Mouse (Mus musculus): ENCODE measurements at regions not wholly inside any gene's neighbourhood (a gene's known extent, or its start where the extent isn't known, plus 50 kb on each side); places are given as distances from the start of the nearest gene placed in this dataset.
"Not testable (repeated sequence)": the region's sequence is repeated elsewhere in the genome, so short reads cannot be mapped to it uniquely, and the experiment has no call there.

- Histone ChIP-seq H3K27me3 (ENCODE audit: insufficient read depth, low read length) (no peaks in the 10 kb centered on the region), H3K36me3 (replicated peaks) (no peaks in the 10 kb centered on the region), H3K9me3 (replicated peaks) (peaks cover 8% of the 10 kb centered on the region), H3K4me1 (ENCODE audit: insufficient read depth, low read depth, low read length) (no peaks in the 10 kb centered on the region), H3K4me3 (ENCODE audit: low read depth, low read length) (no peak overlapping the region)
- ATAC-seq (ENCODE audit: extremely low read depth, insufficient number of reproducible peaks, low FRiP score, poor library complexity, severe bottlenecking), result no peak
- TF ChIP-seq GATA1 (IDR thresholded peaks at IDR 0.05; ENCODE audit: borderline replicate concordance, low read length) (no peak), GATA2 (IDR thresholded peaks at IDR 0.05; ENCODE audit: borderline replicate concordance, low read depth, low read length) (no peak), CTCF (IDR thresholded peaks at IDR 0.05; ENCODE audit: low read depth, low read length) (no peak), TAL1 (conservative IDR thresholded peaks at IDR 0.05; ENCODE audit: low read depth, low read length) (no peak), POLR2AphosphoS5 (IDR thresholded peaks at IDR 0.05; ENCODE audit: insufficient replicate concordance, low read depth, low read length) (no peak)
- DNase-seq (ENCODE audit: low spot score), result no peak
These were observed 165.9 kb downstream of the Lyplal1 start for GRCm38 (mm10) chr1:185951163-185951562.

DNA sequence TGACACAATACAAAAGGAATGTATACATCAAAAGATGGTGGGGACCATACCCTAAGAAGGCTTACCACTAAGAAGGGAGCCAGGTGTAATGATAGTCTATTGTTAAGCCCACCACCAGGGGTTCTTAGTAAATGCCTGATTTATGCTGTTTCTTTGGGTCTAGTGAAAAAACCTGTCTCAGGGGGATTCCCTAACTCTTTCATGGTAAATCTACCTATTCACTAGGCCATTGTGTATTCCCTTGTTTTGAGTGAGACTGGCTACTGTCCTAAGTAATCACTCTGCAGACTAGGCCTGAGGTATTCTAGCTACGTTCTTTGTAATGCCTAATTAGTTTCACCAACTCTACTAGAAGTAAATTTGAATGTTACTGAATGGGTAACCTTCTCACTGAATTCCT lies 161.3 kb downstream of the Lyplal1 start:
- not testable (repeated sequence) for H3K36me3 ChIP-seq (replicated peaks); DNase-seq (ENCODE audit: low spot score); H3K4me1 ChIP-seq (ENCODE audit: insufficient read depth, low read depth, low read length); H3K4me3 ChIP-seq (ENCODE audit: low read depth, low read length); ATAC-seq (ENCODE audit: extremely low read depth, insufficient number of reproducible peaks, low FRiP score, poor library complexity, severe bottlenecking); H3K27me3 ChIP-seq (ENCODE audit: insufficient read depth, low read length)
- peaks cover 25% of the 10 kb centered on the region for H3K9me3 ChIP-seq (replicated peaks)

GRCm38 (mm10) chr1:185957557-185957956 lies 159.6 kb downstream of the Lyplal1 start:
- DNase-seq (ENCODE audit: low spot score), result no peak
- Histone ChIP-seq H3K4me1 (ENCODE audit: insufficient read depth, low read depth, low read length) (no peaks in the 10 kb centered on the region), H3K4me3 (ENCODE audit: low read depth, low read length) (no peak overlapping the region), H3K9me3 (replicated peaks) (peaks cover 24% of the 10 kb centered on the region), H3K36me3 (replicated peaks) (no peaks in the 10 kb centered on the region), H3K27me3 (ENCODE audit: insufficient read depth, low read length) (no peaks in the 10 kb centered on the region)
- TF ChIP-seq POLR2AphosphoS5 (IDR thresholded peaks at IDR 0.05; ENCODE audit: insufficient replicate concordance, low read depth, low read length) (no peak), GATA1 (IDR thresholded peaks at IDR 0.05; ENCODE audit: borderline replicate concordance, low read length) (no peak), TAL1 (conservative IDR thresholded peaks at IDR 0.05; ENCODE audit: low read depth, low read length) (no peak), GATA2 (IDR thresholded peaks at IDR 0.05; ENCODE audit: borderline replicate concordance, low read depth, low read length) (no peak)
- no peak for ATAC-seq (ENCODE audit: extremely low read depth, insufficient number of reproducible peaks, low FRiP score, poor library complexity, severe bottlenecking)

DNA sequence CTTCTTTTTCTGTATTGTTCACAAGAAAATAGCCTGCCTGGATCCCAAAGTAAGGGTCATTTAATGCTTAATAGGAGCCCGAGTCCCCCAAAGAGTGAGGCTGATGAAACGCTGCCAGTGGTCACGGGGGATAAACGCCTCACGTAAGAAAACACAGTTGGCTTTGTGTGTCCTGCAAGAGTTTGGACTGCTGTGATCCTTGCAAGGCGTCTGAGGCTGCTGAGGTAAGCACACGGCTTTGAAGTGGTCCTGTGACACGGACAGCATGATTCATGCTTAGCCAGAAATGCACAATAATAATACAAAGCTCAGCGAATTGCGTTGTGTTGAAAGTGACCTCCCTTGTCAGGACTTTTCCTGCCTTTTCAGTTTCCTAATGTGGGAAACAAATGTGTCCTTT lies 158.8 kb downstream of the Lyplal1 start:
- DNase-seq (ENCODE audit: low spot score), result no peak
- TF ChIP-seq TAL1 (conservative IDR thresholded peaks at IDR 0.05; ENCODE audit: low read depth, low read length) (no peak), CTCF (IDR thresholded peaks at IDR 0.05; ENCODE audit: low read depth, low read length) (no peak), GATA1 (IDR thresholded peaks at IDR 0.05; ENCODE audit: borderline replicate concordance, low read length) (no peak), POLR2AphosphoS5 (IDR thresholded peaks at IDR 0.05; ENCODE audit: insufficient replicate concordance, low read depth, low read length) (no peak), GATA2 (IDR thresholded peaks at IDR 0.05; ENCODE audit: borderline replicate concordance, low read depth, low read length) (no peak)
- Histone ChIP-seq H3K9me3 (replicated peaks) (peaks cover 22% of the 10 kb centered on the region), H3K36me3 (replicated peaks) (no peaks in the 10 kb centered on the region), H3K4me1 (ENCODE audit: insufficient read depth, low read depth, low read length) (no peaks in the 10 kb centered on the region), H3K27me3 (ENCODE audit: insufficient read depth, low read length) (no peaks in the 10 kb centered on the region), H3K4me3 (ENCODE audit: low read depth, low read length) (no peak overlapping the region)
- no peak for ATAC-seq (ENCODE audit: extremely low read depth, insufficient number of reproducible peaks, low FRiP score, poor library complexity, severe bottlenecking)

GRCm38 (mm10) chr1:185962606-185963005 lies 154.5 kb downstream of the Lyplal1 start:
- no peaks in the 10 kb centered on the region for H3K36me3 ChIP-seq (replicated peaks)
- H3K9me3 ChIP-seq (replicated peaks), result peaks cover 29% of the 10 kb centered on the region
- H3K4me1 ChIP-seq (ENCODE audit: insufficient read depth, low read depth, low read length), result no peaks in the 10 kb centered on the region
- no peak for DNase-seq (ENCODE audit: low spot score)
- H3K27me3 ChIP-seq (ENCODE audit: insufficient read depth, low read length), result no peaks in the 10 kb centered on the region
- no peak overlapping the region for H3K4me3 ChIP-seq (ENCODE audit: low read depth, low read length)
- TF ChIP-seq GATA1 (IDR thresholded peaks at IDR 0.05; ENCODE audit: borderline replicate concordance, low read length) (no peak), TAL1 (conservative IDR thresholded peaks at IDR 0.05; ENCODE audit: low read depth, low read length) (no peak), POLR2AphosphoS5 (IDR thresholded peaks at IDR 0.05; ENCODE audit: insufficient replicate concordance, low read depth, low read length) (no peak), GATA2 (IDR thresholded peaks at IDR 0.05; ENCODE audit: borderline replicate concordance, low read depth, low read length) (no peak), CTCF (IDR thresholded peaks at IDR 0.05; ENCODE audit: low read depth, low read length) (no peak)
- no peak for ATAC-seq (ENCODE audit: extremely low read depth, insufficient number of reproducible peaks, low FRiP score, poor library complexity, severe bottlenecking)

- H3K4me1 ChIP-seq (ENCODE audit: insufficient read depth, low read depth, low read length), result no peaks in the 10 kb centered on the region
- H3K9me3 ChIP-seq (replicated peaks), result peaks cover 29% of the 10 kb centered on the region
- H3K27me3 ChIP-seq (ENCODE audit: insufficient read depth, low read length), result no peaks in the 10 kb centered on the region
- H3K4me3 ChIP-seq (ENCODE audit: low read depth, low read length), result no peak overlapping the region
- TF ChIP-seq POLR2AphosphoS5 (IDR thresholded peaks at IDR 0.05; ENCODE audit: insufficient replicate concordance, low read depth, low read length) (no peak), TAL1 (conservative IDR thresholded peaks at IDR 0.05; ENCODE audit: low read depth, low read length) (no peak), GATA1 (IDR thresholded peaks at IDR 0.05; ENCODE audit: borderline replicate concordance, low read length) (no peak), GATA2 (IDR thresholded peaks at IDR 0.05; ENCODE audit: borderline replicate concordance, low read depth, low read length) (no peak), CTCF (IDR thresholded peaks at IDR 0.05; ENCODE audit: low read depth, low read length) (no peak)
- no peak for ATAC-seq (ENCODE audit: extremely low read depth, insufficient number of reproducible peaks, low FRiP score, poor library complexity, severe bottlenecking)
- no peaks in the 10 kb centered on the region for H3K36me3 ChIP-seq (replicated peaks)
- no peak for DNase-seq (ENCODE audit: low spot score)
These were observed 153.3 kb downstream of the Lyplal1 start for GRCm38 (mm10) chr1:185963773-185964172.

DNA sequence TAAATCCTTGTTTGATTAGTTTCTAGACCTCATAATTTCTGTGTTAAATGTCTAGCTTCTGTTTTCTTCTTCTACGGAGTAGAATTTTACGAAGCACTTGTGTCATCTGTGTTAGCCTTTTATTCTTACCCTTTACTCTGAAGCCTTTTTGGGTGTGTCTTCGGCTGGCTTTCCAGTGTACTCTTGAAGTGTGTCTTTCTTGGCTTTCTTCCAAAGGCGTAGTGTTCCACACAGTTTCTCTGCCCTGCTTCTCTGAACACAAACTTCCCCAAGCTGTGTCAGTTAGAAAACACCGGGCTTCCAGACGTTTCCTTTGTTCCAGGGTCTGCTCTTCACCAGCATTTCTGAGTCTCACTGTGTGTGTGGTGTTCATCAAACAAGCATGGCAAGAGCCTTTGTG lies 152.7 kb downstream of the Lyplal1 start:
- no peak for DNase-seq (ENCODE audit: low spot score)
- no peak for TF ChIP-seq TAL1 (conservative IDR thresholded peaks at IDR 0.05; ENCODE audit: low read depth, low read length)
- TF ChIP-seq CTCF (IDR thresholded peaks at IDR 0.05; ENCODE audit: low read depth, low read length), result no peak
- TF ChIP-seq POLR2AphosphoS5 (IDR thresholded peaks at IDR 0.05; ENCODE audit: insufficient replicate concordance, low read depth, low read length), result no peak
- no peaks in the 10 kb centered on the region for H3K27me3 ChIP-seq (ENCODE audit: insufficient read depth, low read length)
- no peaks in the 10 kb centered on the region for H3K4me1 ChIP-seq (ENCODE audit: insufficient read depth, low read depth, low read length)
- H3K4me3 ChIP-seq (ENCODE audit: low read depth, low read length), result no peak overlapping the region
- no peaks in the 10 kb centered on the region for H3K36me3 ChIP-seq (replicated peaks)
- ATAC-seq (ENCODE audit: extremely low read depth, insufficient number of reproducible peaks, low FRiP score, poor library complexity, severe bottlenecking), result no peak
- H3K9me3 ChIP-seq (replicated peaks), result peaks cover 33% of the 10 kb centered on the region

Data from G1E (cell line).